Mouse (Mus musculus) MN1 (cell line): ENCODE data around the gene Opcml.

Experiments used
- DNase-seq: peaks from one replicate; pipeline ENCODE4 v3.0.0-alpha.2; 2016; ENCODE audit warnings: low spot score

The Opcml gene

DNA sequence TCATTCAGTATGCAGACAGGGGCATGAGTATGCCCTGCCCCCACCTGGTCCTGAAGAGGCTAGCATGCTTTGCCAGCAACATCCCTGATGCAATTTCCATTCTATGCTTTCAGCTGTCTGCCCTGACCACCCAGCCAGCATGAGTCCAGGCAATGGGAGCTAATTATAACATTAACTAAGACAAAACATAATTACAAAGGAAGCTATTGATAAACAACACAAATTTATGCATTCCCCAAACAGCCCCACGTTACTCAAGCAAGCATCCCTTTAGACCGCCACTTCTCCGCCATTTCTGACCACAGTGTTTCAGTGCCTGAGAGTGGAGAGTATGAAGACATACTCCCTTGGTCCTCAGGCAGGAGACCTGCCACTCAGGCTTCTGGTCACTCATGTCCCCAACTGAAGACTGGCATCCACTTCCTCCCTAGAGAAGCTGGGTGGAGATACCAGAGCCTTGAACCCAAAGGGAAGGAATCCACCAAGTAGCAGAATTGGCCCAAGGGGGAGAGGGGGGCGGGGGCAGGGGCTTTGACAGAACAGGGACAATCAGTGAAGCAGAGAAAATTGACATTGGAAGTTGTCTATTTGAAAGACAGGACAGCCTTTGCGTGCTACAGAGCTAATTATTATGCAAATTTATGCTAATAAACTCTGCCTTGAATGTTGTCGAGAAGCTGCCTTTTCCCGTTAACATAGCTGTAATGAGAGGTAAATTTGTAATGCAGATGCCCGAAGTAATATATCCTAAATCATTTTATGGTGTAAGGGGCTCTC lies 464.7 kb downstream of the Opcml start:
- DNase-seq, result no peak

DNA sequence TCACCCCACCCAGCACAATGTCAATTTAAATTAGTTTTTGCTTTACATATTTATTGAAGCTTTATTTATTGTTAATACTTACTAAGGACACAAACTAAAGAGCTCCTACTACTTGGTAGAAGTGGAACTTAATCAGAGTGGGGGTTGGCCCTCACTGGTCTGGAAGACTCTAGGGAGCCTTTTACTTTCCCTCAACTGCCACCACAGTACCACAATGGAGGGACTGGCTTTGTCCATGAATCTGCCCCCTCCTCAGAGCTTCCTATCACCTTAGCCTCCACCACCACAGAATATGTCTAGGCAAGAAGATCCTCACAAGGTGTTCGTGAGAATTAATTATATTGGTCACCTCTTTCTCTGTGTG lies 465.3 kb downstream of the Opcml start:
- no peak for DNase-seq

DNA sequence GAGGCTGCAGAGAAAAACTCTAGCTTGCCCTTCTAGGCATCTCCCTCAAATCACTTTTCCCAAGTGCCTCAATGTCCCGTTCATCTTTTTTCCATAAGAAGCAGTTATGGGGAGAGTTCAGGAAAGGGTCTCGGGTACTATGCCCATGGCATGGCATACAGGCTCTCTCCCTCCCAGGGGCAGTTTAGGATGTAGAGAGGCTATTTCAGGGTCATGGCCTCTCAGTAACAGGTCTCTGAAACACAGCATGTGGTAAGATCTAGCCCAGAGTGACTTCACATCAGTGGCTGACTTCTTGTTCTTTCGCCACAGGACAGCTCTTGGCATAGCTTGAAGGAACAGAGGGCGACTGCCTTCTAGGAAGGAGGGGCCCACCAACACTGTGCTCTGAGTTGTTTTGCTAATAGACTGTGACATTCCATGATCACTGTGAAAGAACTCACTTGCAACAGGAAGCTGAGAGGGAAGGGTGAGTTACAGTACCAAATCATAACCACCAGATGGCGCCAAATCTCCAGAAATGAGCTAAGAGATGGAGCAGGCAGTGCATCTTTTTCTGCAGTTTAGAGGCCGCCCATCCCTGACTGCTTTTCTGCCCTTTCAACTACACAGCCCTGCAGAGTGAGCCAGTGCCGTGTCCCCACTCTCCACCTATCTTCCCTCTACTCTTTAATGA lies 470.6 kb downstream of the Opcml start:
- DNase-seq, result peak; percentile 47

DNA sequence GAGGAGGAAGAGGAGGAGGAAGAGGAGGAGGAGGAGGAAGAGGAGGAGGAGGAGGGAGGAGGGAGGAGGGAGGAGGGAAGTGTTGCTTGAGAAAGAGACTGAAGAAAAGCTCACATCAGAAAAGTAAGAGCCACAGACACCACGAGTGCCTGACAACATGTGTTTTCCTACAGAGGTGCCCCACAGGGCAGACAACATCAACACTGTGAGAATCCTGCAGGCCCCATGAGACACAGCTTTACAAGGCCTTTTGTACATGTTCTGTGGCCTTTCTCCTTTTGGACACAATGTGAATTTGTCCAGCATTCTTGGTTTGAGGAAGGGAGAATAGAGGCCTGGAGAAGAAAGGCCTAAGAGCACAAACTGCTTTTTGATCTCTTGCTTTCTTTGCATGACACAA lies 471.4 kb downstream of the Opcml start:
- no peak for DNase-seq

DNA sequence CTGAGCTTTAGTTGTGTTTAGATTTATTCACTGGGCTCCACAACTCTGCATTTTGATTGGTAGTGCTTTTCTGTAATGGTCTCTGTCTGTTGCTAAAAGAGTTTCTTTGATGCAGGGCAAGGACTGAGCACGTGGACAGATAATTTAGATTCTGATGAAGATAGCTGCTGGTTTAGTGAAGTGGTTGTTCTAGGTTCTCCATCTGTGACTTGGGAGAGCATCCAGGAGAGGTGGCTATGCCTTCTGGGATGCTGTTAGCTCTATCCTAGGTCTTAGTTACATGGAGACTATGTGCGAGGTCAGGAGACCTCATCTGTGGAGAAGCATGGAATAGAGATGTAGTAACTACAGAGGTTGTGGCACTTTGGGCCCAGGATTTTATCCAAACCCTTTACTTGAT lies 472.3 kb downstream of the Opcml start:
- no peak for DNase-seq

DNA sequence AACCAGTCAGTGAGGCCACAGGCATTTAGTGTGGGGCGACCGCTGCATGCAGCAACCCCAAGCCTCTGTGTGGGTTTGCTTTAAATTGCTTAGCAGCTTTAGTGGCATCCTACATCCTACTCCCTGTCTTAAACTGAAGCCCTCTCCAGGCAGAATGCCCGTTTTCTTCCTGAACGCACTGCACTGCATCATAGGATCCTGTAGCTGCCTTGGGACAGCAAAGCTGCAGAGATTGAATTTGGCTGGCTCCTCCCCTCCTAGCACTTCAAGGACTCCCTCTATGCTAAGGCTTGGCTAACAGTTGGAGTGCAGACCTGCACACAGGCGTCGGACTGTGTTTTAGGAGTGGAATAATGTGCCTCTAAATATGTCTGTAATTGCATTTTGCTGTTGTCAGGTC lies 474.2 kb downstream of the Opcml start:
- no peak for DNase-seq

DNA sequence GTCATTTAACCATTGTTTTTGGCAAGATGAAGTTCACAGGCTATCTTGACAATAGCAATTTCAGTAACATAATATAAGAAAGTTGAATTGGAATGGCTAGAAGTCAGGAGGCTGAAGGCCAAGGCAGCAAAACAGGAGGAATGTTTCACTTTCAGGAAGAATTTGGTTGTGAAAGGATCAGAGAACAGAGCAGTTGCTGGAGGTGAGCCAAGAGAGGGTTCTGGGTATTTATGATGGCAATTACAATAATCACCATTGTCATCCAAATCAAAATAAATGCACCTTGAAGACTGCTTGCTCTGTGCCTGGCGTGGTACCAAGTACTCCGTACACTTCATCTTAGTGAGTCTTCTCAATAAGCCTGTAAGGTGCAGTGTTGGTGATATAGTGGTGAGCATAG lies 483.2 kb downstream of the Opcml start:
- no peak for DNase-seq

DNA sequence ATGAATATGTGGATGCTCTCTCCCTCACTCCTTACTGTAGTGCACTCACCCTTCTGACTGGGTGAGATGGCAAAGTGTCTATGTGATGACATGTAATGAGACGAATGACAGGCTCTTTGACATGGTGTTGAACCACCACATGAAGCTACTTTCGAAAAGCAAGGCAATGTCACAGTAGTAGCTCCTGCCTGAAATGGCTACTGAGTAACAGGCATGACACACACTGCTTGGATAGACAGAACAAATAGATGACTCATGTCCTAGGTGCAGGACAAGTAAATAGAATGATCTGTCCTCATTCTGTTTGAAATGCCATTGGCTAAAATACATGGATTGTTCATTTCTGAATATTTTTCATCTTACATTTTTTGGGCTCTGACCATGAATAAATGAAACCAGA lies 488.0 kb downstream of the Opcml start:
- no peak for DNase-seq

DNA sequence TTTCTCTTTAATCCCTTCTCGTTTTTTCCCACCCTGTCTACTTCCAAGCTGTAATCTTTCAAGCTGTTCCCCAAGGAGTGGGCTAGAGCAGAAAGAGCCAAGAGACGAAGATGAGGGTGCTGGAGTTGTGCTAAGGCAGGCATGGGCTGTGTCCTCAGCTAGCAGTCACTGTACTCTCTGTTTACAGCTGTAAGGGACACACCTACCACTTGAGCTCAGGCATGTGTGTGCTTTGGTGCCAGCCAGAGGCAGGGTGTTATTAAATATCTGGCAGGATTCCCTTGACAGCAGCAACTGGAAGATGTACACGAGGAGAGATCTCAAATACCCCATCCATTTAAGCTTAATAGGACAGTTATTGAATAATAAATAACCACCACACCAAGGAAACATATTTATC lies 490.4 kb downstream of the Opcml start:
- no peak for DNase-seq

DNA sequence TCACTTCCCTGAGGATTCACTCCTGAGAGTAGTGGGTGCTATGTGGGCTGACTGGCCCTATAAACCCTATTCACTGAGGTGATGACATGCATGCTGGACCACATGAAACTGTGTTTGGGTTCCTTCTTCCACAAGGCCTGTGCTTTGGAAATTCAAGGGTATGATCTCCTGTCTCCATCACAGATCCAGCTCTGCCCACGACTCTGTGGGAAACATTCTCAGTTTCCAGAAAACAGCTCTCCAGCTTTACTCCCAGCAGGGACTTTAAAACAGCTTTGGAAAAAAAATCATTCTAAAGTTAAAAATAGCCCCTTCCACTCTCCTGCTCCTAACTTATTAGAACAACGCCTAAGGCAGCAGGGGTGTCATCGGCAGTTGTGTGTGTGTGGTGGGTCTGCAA lies 491.0 kb downstream of the Opcml start:
- no peak for DNase-seq

DNA sequence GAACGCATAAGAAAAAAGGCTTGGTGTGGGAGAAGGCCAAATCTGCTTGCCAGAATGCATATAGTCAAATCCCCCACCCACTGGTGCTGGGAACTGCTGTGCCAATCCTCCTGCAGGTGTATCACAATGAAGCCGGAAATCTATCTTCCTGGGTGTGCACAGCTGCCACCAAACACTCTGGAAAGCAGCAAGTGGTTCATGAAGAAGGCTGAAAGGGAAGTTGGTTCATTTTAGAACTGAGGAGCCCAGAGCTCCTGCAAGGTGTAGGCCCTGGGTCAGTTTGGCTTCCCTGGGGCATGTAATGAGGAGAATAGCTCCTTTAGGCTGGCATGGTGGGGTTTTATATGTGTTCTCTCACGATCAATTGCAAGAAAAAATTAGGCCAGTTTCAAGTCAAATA lies 494.4 kb downstream of the Opcml start:
- DNase-seq, result no peak

DNA sequence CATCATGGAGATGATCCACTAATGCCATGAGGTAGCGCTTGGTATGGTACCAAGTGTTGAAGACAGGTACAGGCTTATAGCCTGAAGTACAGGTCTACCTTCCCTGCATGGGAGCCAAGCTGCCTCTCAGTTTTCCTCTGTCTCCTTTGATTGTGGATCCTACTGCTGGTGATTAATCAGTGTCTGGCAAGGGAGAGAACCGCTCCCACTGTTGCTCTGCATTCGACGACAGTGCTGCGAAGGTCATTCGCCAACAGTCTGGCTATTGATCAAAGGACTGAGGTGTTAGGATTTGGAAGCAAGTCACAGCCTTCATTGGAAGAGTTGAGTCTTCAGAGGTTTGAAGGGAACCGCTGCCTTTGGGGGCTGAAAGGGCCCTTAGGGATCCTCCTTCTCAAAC lies 495.8 kb downstream of the Opcml start:
- no peak for DNase-seq

DNA sequence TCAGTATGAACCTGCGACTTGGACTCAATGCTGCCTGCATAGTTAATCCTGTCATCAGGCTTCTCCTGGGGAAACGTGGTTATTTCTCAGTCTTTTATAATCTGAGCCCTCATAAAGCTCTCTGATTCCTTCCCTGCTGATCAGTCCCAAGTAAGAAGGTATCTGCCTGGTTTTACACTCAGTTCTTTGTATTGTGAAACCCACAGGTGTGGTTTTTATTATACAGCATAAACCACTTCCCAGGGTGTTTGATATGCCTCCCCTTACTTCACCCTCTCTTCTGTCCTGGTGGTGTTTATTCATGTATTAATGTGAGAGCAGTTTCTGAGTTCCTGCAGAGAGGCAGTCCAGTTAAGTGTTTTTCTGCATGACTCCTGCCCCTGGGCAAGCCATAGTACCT lies 496.9 kb downstream of the Opcml start:
- no peak for DNase-seq

DNA sequence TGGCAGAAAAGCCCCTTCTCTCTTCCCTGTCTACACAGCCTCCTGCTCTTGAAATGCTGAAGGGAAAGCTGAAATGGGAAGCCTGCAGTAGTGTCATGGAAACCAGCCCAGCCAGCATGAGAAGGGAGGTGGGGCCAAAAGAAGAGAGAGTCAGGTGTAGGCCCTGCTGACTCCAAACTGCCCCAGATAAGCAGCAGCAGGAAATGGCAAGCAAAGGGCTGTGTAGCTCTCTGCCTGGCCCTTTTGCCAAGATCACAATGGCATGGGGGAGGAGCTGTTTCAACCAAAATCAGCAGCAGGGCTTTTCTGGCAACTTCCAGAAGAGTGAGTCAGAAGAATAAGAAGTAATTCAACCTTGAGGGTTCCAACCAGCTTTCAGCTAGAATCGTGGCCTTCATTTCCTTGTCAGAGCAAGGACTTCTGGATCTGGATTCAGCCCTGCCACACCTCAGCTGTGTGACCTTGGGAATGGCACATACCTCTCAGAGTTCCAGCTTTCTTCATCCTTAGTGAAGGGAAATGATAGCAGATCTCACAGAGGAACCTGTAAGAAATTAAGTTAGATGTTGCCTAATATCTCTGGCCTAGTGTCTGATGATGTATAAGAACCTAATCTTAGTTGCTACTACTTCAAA lies 499.2 kb downstream of the Opcml start:
- no peak for DNase-seq

DNA sequence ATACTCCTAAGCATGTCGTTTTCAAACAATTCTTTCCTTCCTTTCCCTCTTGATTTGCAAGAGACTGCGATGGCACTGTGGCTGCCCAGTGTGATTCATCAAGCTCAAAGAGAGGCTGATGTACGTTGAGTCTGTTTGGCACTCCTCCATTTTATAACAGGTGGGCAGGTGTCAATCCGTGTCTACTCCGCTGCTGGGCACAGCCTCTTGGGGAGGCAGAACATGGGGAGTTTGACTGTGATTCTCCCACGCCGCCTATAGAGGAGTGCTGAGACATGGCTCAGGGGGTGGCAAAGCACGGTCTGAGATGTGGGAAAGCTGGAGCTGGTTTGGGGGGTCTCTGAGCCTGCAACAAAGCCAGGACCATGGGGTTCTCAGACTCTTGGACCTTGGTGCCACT lies 513.1 kb downstream of the Opcml start:
- DNase-seq, result no peak

DNA sequence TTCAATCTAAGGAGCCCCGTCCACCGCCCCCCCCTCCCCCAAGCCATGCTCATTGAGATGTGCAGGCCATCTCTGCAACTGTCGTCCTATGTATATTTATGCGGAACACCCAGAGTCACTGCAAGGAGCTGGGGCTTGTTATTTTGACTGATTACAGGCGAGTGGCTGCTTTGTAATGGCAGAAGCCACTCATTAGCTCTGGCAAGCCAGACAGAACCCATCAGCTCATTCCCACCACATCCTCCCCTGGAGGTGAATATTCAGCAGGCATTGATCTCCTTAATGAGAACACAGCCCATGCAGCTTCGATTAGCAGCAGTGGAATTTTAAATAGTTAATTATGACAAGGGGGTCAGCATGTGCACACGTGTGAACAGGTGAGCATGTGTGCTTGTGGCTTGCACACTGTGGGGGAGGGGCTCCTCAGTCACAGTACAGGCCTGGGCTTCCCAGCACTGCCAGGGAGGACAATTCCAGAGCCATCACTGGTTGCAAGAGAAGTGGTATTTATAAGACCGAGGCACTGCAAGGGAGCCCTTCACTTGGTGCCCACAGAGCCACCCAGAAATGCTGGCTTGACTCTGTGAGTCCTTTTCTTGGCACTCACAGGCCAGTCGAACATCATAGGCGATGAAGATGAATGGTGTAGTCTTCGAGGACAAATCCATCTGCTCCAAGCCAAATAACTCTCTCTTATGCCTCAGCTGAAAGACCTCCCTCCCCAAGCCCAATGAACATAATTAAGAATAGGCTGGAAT lies 516.0 kb downstream of the Opcml start:
- DNase-seq, result no peak

DNA sequence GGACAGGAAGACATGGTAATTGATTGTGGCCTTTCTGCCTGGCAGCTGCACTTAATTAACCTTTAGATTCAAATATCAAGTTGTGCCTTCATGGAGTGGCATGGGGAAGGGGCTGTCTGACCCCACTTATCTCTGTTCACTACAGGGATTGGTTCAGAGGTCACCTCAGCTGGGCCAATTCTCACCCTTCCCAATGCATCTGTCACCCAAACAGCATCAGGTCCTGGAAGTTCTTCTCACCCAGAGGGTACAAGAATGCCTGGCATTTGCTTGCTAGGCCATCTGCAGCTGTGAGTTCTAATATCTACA lies 516.5 kb downstream of the Opcml start:
- no peak for DNase-seq

DNA sequence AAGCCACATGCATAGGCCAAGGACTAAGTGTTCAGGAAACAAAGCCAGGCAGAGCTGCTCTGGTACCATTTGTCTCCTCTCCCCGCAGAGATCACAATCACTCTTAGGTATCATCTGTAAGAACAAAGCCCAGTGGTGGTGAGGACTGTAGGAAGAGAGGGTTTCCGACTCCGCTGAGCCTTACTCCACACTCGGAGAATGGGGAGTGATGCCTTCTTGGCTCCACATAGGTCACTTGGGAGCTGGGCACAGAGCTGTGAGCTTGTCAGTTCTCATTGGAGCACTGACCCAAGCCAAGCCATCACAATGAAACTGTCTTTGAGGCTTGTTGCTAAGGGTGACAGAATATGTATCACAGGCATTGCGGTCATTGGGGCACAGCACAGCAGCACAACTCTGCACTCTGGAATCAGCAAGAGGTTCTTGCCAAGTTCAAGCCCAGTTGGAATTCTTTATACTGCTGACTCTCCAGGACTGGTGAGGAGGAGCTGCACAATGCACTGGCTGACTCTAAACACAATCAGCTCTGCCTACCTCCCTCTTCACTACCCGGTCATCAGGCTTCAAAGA lies 517.0 kb downstream of the Opcml start:
- DNase-seq, result no peak

DNA sequence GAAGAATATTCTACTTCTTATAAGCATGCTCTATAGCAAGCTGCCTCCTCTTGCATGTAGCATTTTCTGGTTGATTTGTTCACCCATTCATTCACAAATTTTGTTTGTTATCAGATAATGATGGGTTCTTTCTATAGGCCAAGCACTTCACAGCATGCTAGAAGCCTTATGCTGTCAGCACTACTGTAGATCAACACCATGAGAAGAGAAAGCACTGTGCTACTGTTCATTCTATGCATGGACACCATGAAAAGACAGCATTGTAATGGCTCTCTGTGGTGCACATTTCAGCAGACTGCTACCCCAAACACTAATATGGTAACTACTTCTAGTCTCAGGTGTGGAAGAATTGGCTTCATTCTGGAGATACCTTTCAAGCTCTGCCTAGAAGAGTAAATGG lies 527.3 kb downstream of the Opcml start:
- no peak for DNase-seq

DNA sequence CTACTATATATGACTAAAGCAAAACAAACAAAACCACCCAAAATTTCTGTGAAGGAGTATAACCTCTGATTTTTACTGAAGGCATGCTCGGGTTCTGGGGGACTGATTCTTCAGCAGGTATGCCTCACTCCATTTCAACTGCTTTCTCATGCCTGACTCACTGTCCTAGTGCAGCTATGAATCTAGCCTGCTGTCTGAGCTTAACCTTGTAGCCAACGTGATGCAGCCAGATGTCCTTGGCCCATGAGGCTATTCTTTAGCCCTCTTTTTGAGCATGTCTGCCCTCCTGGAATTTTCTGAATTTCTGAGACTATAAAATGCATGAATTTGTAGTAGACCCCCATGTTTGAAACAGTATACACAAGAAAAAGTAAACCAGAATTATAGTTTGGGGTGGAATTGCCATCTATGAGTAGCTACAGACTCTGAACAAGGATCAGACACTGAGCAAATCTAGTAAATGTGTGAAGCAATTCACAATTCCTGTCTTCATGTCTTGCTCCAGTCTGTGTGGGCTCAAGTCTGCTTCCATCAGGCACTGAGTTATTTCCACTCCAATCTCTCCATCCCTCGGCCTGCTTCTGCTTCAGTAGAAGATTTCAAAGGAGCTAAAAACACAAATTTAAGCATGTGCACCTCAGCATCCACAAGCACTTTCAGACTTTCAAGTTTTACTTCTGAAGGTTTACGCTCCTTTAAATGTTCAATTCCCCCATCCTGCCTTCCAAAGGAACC lies 528.6 kb downstream of the Opcml start:
- no peak for DNase-seq

DNA sequence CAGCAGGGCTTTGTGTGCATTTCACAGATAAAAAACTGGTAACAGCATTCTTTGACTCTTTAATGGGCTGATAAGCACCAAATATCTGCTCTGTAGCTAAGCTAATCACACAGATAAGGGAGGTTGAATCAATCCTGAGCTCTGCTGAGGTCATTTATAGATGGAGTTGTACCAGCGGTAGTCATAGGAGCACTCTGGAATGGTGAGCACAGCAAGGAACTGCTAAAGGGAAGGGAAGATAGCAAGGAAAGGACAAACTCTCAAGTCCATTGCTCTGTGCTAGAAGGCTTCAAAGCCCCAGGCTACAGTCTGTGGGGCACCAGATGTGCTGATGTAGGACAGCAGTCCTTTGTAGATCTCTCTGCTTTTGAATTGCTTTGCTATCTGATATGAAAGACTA lies 529.2 kb downstream of the Opcml start:
- no peak for DNase-seq

DNA sequence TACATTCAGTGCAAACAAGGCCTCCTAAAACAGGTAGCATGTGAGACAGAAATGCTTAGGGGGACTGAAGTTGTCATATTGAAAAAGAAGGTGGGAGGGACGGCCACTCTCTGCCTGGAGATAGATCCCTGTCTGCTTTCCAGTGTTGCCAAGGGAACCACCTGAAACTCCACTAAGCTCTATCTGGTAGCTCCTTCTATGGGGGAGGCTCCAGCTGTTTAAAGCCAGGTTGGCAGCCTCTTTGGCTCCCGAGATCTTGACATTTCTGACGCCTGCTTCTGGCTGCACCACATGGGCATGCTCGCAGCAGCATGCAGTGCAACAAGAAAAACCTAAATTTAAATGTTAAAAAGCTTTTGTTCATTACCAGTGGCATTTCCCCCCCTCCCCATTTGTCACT lies 537.4 kb downstream of the Opcml start:
- DNase-seq, result no peak
